Mouse (Mus musculus) hindbrain, embryonic 13.5 days (tissue): ENCODE measurements around the gene Brf1. TPM values are rescaled to one million over a fixed set of nuclear protein-coding genes. Genes with fewer than 3 reads are reported as not detected.

Source experiments
- microRNA-seq: library from miRNA; unstranded; fragments of <30 nt; microRNA quantifications from one replicate; pipeline ENCODE4, GENCODE M21; 2016
- polyA plus RNA-seq: library from polyadenylated mRNA; unstranded; fragments of >200 nt; fragmentation: Nextera tagmentation; extraction: Ambion mirVana; gene quantifications from 2 replicates; pipeline ENCODE4 v1.2.1, GENCODE M21; 2015

Gene Brf1
- polyA plus RNA-seq, 1 experiment from 2014 or later, result 58.3 TPM

Small RNAs within 50 kb of the gene (microRNA-seq; reads per million reads assigned to microRNA genes)
- 0.70 reads per million for gene Mir6941

Other genes with a start within 250 kb of the Brf1 start
- 6.4 and 7.0 TPM in 2 replicates for gene Pld4, start 240.0 kb downstream of the Brf1 start, polyA plus RNA-seq
- gene Ahnak2, start 198.0 kb downstream of the Brf1 start, polyA plus RNA-seq, result 0.84 and 0.86 TPM in 2 replicates
- 20.0 and 21.9 TPM in 2 replicates for gene Clba1, start 191.8 kb downstream of the Brf1 start, polyA plus RNA-seq
- gene Cdca4, start 171.3 kb downstream of the Brf1 start, polyA plus RNA-seq, result 55.3 and 60.5 TPM in 2 replicates
- not detected in 2 replicates for gene Gpr132, start 132.5 kb downstream of the Brf1 start, polyA plus RNA-seq
- gene Jag2, start 70.9 kb downstream of the Brf1 start, polyA plus RNA-seq, result 8.4 and 10.7 TPM in 2 replicates
- gene Nudt14, start 58.6 kb downstream of the Brf1 start, polyA plus RNA-seq, result 59.2 and 59.8 TPM in 2 replicates
- gene Btbd6, start 24.2 kb downstream of the Brf1 start, polyA plus RNA-seq, result 40.0 and 45.5 TPM in 2 replicates
- gene Pacs2, start 13.8 kb upstream of the Brf1 start, polyA plus RNA-seq, result 24.1 and 24.7 TPM in 2 replicates
- gene Tex22, start 73.8 kb upstream of the Brf1 start, polyA plus RNA-seq, result 0.40 TPM in 1 of 2 replicates, not detected in the other
- 13.7 and 16.6 TPM in 2 replicates for gene Mta1, start 97.6 kb upstream of the Brf1 start, polyA plus RNA-seq
- gene Crip2, start 139.5 kb upstream of the Brf1 start, polyA plus RNA-seq, result 324 and 347 TPM in 2 replicates
- 47.1 and 48.0 TPM in 2 replicates for gene Crip1, start 145.6 kb upstream of the Brf1 start, polyA plus RNA-seq
- gene Tedc1, start 155.7 kb upstream of the Brf1 start, polyA plus RNA-seq, result 19.9 and 20.7 TPM in 2 replicates
- gene Tmem121, start 185.2 kb upstream of the Brf1 start, polyA plus RNA-seq, result 32.4 and 34.9 TPM in 2 replicates